Mouse (Mus musculus): Measurements from ENCODE around the gene Ppp1r13b.

- no peak for TF ChIP-seq CTCF (IDR thresholded peaks at IDR 0.05; ENCODE audit: extremely low read depth, insufficient read depth, insufficient read length, insufficient replicate concordance)
- no peak for TF ChIP-seq POLR2A (IDR thresholded peaks at IDR 0.05; ENCODE audit: low read depth, low read length)
Observed at GRCm38 (mm10) chr12:111901105-111901875, 6.6 kb downstream of the Ppp1r13b start.
